Mouse (Mus musculus): Measurements from ENCODE around the gene Wfdc8.

GRCm38 (mm10) chr2:164560106-164560505 is 53.3 kb downstream of the Wfdc8 start:
- TF ChIP-seq CTCF (IDR thresholded peaks at IDR 0.05; ENCODE audit: low read depth) (no peak), EP300 (IDR thresholded peaks at IDR 0.05; ENCODE audit: low read depth) (no peak)

Data from heart, postnatal 0 days (tissue).